Mouse (Mus musculus): ENCODE data around the gene Pla1a. TPM values are rescaled to one million over a fixed set of nuclear protein-coding genes. Genes with fewer than 3 reads are reported as not detected.

The Pla1a gene
- total RNA-seq, 2 experiments from 2014 or later, result 0.62 to 0.98 TPM

DNA sequence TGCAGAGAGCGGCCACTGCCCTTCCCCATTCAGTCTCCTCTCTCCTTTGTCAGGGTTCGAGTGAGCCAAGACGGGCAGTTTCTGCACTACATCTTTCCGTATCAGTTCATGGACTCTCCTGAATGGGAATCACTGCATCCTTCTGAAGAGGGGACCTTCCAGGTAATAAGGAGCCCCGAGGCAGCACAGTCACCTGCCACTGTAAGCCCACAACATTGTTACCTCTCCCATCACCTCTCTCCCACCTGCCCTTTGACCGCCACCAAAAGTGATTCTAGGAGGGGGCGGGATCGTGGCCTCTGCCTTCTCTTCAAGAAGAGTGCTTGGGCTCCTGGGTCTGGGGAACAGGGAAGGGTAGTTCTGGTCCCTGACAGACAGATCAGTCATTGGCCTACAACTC, 63.5 kb downstream of the Pla1a start:
- no peak for DNase-seq (ENCODE audit: low spot score in 2 of 2)

DNA sequence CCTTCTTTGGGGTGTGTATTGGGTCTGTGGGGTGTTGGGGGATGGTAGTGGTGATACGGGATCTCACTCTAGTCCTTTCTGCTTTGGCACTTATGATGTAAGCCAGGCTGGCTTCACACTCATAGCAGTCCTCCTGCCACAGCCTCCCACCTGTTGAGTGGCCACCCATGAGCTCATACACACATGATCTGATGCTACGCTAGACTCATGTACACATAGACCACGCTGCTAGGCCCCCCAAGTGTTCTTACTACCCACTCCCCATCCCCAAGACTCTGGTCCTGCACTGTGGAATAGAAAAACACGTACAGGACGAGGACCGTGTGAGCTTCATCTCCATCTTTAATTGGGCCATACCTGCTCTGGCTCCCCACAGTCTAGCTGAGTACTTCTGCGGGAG, 63.9 kb downstream of the Pla1a start:
- DNase-seq (ENCODE audit: low spot score in 2 of 2), result no peak

DNA sequence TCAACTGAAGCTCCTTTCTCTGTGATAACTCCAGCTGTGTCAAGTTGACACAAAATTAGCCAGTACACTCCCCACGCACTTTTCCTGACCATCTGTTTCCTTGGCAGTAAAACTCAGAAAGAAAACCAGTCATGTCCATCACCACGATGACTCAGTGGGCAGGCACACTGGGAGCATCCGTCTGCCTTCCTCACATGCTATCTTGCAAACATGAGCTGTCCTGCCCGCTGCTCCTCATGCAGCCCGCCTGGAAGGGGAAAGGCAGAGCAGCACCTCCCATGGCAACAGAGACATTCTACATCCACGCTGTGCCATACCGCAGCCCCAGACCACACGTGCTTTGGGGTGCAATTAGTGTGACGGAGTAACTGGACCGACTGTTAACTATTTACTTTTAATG, 64.6 kb downstream of the Pla1a start:
- DNase-seq (ENCODE audit: low spot score in 2 of 2), result no peak

DNA sequence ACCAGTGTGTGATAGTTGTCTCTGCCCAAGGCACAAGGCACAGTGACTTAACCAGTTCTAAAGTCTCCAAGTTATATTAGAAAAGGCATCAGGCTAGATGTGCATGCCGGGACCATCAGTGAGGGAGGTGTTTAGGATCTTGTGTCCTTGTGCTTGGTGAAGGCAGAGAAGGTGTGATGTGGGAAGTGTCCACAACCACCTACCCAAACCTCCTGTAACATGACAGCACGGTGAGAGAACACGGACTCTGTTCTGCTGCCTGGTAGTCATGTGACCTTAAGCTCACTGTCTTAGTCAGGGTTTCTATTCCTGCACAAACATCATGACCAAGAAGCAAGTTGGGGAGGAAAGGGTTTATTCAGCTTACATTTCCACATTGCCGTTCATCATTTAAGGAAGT, 66.7 kb downstream of the Pla1a start:
- no peak for DNase-seq (ENCODE audit: low spot score in 2 of 2)

DNA sequence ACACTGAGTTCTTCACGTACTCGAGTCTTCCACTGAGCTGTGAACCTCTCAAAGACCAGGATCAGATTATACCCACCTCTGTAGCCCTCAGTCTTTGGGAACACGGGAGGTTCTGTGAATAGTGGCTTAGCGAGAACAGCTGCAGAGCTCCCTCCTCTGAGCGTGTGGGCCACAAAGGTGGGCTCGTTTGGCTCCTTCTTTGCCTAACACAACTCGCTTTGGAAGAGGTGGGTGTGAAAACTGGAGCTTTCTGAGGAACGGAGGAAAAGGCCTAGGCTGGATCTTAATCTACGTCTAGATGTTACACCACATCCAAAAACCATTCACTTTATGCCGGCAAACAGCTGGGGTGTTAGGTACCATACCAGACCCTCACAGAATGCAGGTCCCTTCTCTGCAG, 67.6 kb downstream of the Pla1a start:
- DNase-seq (ENCODE audit: low spot score in 2 of 2), result no peak

DNA sequence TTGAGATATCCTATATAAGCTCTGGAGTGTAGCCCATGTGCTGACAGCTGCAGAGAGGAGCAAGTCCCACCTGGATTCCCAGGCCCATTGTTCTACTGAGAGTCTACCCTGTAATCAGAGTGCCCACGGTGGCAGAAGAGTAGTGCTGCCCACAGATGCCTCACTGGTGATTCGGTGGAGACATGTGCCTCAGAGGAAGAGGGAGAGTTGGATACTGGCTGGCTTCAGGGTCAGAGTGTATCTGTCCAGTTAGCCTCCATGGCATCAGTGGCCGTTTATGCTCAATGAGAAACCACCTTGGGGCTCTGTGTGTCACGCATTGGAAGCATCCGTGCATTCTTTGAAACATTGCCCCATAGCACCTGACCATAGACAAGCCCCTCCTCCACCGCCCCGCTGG, 69.3 kb downstream of the Pla1a start:
- DNase-seq (ENCODE audit: low spot score in 2 of 2), result no peak

DNA sequence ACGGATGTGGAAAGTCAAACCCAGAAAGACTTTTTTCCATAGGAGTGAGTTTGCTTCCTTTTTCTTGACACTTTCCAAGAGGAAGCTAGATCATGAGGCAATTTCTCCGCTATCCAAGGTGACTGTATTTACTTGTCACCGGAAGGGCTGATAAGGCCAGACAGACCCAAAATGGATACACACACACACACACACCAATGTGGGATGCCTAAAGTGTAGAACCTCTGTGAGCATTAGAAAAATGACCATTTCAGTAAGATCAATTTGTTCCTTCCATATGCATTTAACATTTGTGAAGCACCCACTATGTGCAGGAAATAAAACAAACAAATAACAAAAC, 69.7 kb downstream of the Pla1a start:
- no peak for DNase-seq (ENCODE audit: low spot score in 2 of 2)

DNA sequence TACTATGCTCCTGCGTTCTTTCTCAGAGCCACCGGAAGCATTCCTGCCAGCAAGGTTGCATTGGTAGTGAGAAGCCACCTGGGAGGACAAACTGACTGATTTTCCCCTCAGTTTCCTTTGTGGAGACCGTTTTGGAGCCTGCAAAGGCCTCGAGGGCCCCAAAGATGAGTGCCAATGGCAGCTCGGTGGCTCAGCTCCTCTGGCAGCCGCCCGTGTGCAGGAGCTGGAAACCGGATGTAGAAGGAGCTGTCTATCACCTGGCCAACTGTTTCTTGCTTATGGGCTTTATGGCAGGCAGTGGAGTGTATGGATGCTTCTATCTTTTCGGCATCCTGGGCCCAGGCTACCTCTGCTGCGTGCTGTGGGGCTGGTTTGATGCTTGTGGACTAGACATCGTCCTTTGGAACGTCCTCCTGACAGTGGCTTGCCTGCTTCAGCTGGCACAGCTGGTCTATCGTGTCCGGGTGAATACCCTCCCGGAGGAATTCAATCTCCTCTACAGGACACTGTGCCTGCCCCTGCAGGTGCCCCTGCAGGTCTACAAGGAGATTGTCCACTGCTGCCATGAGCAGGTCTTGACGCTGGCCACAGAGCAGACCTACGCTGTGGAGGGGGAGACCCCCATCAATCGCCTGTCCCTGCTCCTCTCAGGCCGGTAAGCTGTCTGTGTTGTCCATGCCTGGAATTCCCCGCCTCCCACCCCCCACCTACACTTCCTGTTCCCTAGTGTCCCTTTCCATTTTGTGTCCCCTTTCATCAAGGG, 70.3 kb downstream of the Pla1a start:
- DNase-seq (ENCODE audit: low spot score in 2 of 2), result no peak

DNA sequence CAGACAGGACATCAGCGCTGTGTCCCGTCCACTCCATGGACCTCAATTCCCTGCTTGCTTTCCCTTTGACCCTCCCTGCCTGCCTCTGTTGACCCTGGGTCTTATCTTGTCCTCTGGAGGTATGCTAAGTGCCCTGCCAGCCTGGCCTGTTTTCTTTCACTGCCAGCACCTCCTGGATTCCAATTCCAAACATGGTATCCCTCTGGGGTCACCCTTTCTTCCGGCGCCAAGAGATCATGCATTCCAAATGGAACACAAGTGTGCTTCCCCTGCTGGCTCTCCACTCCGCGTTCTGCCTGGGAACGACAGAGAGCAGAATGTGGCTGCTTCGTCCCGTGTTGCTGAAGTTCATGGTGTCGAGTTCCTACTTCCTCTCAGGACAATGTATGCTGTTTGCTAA, 71.0 kb downstream of the Pla1a start, which contains the start of gene Popdc2:
Gene Popdc2, plus strand, starts transcription at position 277 of the 400 bp plus-strand sequence.
- DNase-seq (ENCODE audit: low spot score in 2 of 2), result no peak

DNA sequence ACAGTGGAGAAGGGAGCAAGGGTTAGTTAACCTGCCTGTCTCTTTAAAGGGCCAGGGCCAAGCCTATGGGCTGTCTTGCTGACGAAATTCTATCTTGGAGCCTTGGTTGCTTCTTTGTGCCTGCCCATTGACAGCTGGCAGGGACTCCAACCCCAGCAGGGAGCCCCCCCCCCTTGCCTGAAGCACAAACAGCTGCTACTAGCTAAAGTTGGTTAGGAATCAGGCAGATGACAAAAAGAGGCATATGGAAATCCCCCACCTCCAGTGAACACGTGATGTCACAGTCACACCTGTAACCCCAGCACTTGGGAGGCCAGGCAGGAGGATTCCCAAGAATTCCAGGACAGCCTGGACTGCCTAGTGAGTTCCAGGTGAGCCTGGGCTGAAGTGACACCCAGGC, 72.6 kb downstream of the Pla1a start:
- no peak for DNase-seq (ENCODE audit: low spot score in 2 of 2)

DNA sequence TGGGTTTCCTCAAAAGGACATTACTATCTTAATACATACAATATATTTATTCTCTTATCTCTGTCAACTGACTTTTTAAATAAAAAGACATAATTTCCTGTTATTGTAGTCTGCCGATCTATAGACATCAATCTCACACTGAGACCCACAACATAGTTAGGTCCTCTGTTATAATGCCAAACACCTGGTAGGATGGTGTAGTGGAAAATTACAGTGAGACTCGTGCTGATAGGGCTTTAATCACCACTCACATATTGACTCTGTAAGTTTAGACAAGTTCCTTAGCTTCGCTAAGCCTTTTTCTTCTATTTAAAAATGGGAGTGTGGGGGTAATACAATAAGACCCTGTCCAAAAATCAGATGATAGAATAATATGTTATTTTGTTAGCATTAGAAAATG, 73.1 kb downstream of the Pla1a start:
- DNase-seq (ENCODE audit: low spot score in 2 of 2), result no peak

DNA sequence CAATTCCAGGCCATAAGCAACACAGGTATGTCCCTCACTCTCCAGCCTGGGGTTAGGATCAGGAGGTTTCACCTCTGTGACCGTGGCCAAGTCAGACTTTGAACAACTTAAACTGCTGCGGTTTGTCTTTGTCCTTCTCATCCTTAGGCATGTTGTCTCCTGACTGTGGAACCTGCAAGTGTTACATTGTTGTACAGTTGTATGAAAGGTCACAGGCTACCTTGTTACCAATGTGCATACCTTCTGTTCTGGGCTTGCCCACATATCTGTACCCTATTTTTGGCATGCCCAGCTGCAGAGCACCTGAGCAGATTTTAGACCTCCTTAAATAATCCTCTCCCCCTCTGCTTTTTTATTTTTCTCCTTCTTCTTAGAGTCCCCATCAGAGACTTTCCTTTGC, 73.7 kb downstream of the Pla1a start:
- no peak for DNase-seq (ENCODE audit: low spot score in 2 of 2)

DNA sequence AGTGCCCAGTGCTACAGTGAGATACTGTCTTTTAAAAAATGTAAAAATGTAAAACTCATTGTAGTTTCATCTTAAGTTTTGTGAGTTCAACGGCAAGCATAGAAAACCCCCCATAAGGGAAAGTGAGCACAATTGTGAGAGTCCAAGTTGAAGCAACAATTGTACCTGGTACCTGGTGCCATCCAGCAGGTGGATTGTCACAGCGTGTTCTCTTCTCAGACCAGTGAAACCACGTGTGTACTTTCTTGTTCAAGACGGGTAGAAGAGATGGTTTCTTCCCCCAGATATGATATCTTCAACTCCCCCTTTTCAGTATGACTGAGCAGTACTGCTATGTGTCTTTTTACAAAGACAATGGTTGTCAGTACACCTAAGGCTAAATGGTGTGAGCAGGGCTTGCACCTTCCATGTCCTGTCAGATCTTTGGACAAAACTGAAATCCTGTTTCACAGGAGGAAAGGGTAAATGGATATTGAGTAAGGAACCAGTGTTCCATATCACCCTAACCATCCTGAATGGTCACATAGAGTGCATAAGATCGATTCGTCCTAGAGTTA, 74.6 kb downstream of the Pla1a start:
- no peak for DNase-seq (ENCODE audit: low spot score in 2 of 2)

DNA sequence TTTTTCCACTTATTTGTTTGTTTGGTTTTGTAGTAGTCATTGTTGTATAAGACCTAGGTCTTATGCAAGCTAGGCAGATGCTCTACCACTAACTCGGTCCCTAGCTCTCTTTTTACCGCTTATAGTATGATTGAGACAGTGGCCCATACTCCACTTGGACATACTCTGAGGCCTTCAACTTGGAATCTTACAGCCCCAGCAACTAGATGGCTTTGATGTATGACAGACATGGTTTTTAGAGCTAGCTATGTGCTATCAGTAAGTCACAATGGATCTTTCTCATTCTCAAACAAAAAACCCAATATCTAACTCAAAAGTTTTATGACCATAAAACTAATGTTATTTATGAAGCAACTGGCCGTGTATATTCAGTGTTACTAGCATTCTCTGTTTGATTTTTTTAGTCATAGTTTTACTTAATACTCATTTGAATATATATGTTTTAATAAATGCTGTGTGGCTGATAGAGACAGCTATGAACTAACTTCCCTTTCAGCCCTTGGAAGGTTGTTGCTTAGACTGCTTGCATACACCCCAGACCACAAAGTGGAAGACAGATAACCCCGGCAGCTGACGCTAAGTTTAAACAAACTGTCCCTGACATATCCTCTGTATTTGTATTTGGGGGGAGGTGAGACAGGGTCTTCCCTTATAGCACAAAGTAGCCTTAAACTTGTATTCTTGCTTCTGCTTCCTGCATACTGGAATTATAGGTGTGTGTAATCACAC, 78.6 kb downstream of the Pla1a start:
- DNase-seq (ENCODE audit: low spot score in 2 of 2), result no peak

DNA sequence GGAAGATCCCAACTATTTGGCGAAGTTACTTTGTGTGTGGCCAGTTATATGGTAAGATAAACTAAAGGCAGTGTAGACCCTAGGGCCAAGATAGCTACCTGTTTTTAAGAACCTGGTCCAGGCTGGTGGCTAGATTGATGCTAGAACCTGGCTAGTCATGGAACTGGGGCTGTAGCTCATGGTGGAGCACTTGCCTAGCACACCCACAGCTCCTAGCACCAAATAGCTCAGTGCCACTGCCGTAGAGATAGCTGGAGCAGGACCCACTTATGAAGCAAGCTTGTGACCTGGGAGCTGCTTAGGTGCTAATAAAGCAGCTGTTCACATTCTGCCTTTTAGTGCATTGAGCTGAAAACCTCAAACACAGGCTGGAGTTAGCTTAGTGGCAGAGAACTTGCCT, 79.3 kb downstream of the Pla1a start:
- no peak for DNase-seq (ENCODE audit: low spot score in 2 of 2)

DNA sequence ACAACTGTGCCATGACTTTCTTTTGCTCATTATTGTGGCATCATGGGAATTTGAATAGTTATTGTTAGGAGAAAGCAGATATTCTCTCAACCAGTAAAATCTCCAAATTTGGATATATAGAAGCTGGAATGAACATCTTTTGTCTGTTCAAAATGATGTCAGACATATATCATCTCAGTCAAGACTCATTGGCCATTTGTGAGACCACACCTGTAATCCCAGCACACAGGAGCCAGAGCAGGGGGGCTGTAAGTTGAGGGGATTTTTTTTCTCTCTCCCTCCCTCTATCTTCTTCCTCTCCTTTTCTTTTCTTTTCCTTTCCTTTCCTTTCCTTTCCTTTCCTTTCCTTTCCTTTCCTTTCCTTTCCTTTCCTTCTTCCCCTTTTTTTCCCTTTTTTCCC, 80.1 kb downstream of the Pla1a start:
- no peak for DNase-seq (ENCODE audit: low spot score in 2 of 2)

DNA sequence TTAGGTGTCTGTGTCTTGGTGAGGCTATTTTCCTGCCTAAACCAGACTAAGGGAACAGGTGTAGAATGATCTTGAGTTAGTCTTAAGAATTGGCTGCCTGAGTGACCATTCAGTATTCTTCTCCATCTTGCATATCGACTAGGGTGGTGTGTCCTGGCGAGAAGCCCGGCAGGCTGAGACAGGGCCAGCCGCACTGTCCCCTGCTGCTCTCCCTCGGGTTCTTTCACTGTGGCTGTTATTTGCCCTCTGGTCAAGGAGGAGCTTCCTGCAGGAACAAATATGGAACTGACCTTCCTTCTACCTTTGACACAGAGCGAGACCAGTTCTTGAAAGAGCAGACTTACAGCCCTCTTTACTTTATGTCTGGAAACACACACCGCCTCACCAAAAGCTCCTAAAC, 80.9 kb downstream of the Pla1a start:
- no peak for DNase-seq (ENCODE audit: low spot score in 2 of 2)

DNA sequence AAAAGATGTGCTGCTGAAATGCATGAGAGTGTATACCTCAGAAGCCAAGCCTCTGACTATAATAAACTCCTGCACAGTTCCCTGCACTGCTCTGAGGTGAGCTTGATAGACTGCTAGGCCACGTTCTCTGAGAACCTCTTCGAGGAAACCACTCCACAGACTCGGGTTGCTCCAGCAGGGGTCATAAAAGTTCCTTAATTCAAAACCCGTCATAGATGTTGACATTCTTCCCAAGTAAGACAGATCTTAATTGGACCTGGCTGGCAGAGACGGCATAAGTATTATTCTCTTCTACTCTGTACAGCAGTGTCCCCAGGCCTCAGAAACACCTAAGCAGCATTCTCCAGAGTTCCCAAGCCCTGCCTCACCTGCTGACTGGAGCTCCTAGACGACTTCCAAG, 82.0 kb downstream of the Pla1a start:
- DNase-seq (ENCODE audit: low spot score in 2 of 2), result no peak

DNA sequence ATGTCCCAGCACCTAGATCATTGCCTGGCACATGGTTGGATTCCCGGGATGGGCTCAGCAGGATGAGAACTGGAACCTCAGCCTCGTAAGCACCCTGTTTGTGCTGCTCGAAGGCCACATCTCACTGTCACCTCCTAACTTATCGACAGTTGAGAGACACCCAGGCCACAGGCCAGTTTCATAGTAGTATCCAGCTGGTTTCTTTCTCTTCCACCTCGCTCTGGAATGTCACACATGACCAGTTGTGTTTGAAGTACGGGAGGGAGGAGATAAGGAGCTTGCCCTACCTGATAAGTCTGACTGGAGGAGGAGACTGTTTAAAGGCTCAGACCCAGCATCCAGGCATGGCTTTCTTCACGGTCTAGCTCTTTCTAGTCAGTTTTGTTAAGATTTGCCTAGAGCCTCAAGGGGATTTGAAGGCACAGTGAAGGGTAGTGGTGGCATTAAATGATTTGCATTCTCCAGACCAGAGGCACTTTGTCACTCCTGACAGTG, 82.5 kb downstream of the Pla1a start:
- no peak for DNase-seq (ENCODE audit: low spot score in 2 of 2)

DNA sequence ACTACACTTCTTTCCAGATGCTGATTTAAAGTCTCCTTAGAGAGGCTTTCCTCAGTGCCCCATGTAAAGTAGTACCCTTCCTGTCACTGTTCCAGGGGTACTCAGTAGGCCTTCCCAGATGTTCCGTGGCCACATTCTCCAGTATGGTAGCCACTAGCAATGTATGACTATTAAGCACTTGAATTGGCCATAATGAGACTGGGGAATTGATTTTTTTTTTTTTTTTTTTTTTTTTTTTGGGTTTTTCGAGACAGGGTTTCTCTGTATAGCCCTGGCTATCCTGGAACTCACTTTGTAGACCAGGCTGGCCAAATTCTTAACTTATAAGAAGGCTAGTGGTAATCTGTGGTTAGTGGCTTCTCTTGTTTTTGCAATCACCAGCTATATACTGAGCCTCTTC, 83.1 kb downstream of the Pla1a start:
- no peak for DNase-seq (ENCODE audit: low spot score in 2 of 2)

DNA sequence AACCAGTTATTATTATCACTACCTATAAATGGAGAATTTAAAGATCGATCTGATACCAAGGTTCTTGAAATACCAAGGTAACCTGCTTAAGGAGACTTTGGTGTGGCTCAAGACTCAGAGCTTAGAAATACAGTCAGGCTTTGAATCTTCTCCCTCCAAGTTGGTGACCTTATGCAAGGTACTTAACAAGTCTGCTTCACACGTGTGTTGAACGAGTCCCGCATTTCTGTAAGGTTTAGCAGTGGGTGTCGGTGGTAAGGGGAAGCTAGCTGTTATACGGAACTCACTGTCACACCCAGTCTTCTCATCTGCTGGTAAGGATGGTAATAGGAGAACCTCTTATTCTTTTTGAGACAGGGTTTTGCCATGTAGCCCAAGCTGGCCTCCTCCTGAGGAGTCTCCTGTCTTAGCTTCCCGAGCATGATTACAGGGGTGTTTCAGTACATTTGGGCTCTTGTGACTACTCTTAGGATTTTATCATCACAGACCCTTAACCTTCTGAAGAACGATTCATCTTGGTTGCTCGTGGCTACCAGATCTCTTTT, 84.7 kb downstream of the Pla1a start:
- DNase-seq (ENCODE audit: low spot score in 2 of 2), result no peak

DNA sequence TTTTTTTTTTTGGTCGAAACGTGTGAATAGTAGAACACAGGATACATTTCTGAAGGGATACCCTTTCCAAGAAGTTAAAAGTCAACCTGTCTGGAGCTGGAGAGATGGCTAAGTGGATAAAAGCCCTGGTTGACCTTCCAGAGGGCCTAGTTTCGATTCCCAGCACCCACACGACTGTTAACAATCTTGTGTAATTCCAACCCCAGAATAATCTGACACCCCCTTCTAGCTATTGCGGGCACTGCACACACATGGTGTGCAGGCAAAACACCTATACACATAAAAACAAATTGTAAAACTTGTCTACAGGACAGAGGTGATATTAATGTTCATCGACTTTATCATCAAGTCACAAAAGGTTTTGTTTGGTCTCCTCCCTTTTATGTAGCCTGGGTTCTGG, 85.4 kb downstream of the Pla1a start:
- DNase-seq (ENCODE audit: low spot score in 2 of 2), result no peak
